Mouse (Mus musculus): ENCODE results near the gene Fbxo28.
A peak's percentile ranks its signal among the peaks of the same experiment; 100 is the strongest.

The Fbxo28 gene

GRCm38 (mm10) chr1:182288601-182289000 lies 52.8 kb downstream of the Fbxo28 start:
- DNase-seq (ENCODE audit: low read depth, low spot score): no peak

- DNase-seq (ENCODE audit: low read depth, low spot score): no peak
Measured at GRCm38 (mm10) chr1:182287781-182288180, 53.6 kb downstream of the Fbxo28 start.

GRCm38 (mm10) chr1:182284795-182285194 lies 56.6 kb downstream of the Fbxo28 start:
- peak; percentile 49 for DNase-seq (ENCODE audit: low read depth, low spot score)

- no peak for DNase-seq (ENCODE audit: low read depth, low spot score)
Measured at GRCm38 (mm10) chr1:182283231-182283630, 58.2 kb downstream of the Fbxo28 start.

GRCm38 (mm10) chr1:182282091-182283075 lies 59.0 kb downstream of the Fbxo28 start, which contains the start of gene Degs1:
TSS of gene Degs1 (minus strand) at chr1:182282804.
- DNase-seq (ENCODE audit: low read depth, low spot score): peak; percentile 94

GRCm38 (mm10) chr1:182281251-182281711 lies 60.1 kb downstream of the Fbxo28 start:
- DNase-seq (ENCODE audit: low read depth, low spot score): peak; percentile 77

- DNase-seq (ENCODE audit: low read depth, low spot score): no peak
Measured at GRCm38 (mm10) chr1:182280577-182280976, 60.9 kb downstream of the Fbxo28 start.

- no peak for DNase-seq (ENCODE audit: low read depth, low spot score)
Measured at GRCm38 (mm10) chr1:182280046-182280445, 61.4 kb downstream of the Fbxo28 start.

GRCm38 (mm10) chr1:182279436-182279835 lies 62.0 kb downstream of the Fbxo28 start:
- DNase-seq (ENCODE audit: low read depth, low spot score): no peak

GRCm38 (mm10) chr1:182275109-182275508 lies 66.3 kb downstream of the Fbxo28 start:
- DNase-seq (ENCODE audit: low read depth, low spot score): no peak

GRCm38 (mm10) chr1:182271632-182272031 lies 69.8 kb downstream of the Fbxo28 start:
- DNase-seq (ENCODE audit: low read depth, low spot score): no peak

GRCm38 (mm10) chr1:182271130-182271529 lies 70.3 kb downstream of the Fbxo28 start:
- DNase-seq (ENCODE audit: low read depth, low spot score): no peak

- no peak for DNase-seq (ENCODE audit: low read depth, low spot score)
Measured at GRCm38 (mm10) chr1:182268317-182268716, 73.1 kb downstream of the Fbxo28 start.

- no peak for DNase-seq (ENCODE audit: low read depth, low spot score)
Measured at GRCm38 (mm10) chr1:182266028-182266525, 75.4 kb downstream of the Fbxo28 start.
